Mouse (Mus musculus) embryonic facial prominence, embryonic 13.5 days (tissue): ENCODE measurements around the gene Creg2. TPM values are rescaled to one million over a fixed set of nuclear protein-coding genes. Genes with fewer than 3 reads are reported as not detected.

ENCODE experiments used
- ATAC-seq: fragments of 200-750 bp; cut with Nextera tagmentation; 2 replicates; pipeline ENCODE4 v1.8.0; 2017; ENCODE audit warnings: low read depth; ENCODE audit not compliant: insufficient number of reproducible peaks, insufficient read depth, low FRiP score, low TSS enrichment
- H3K27ac ChIP-seq: fragments of 300-500 bp; sonication (generic); 2 replicates; pipeline ENCODE4 v1.5.1; 2015; ENCODE audit warnings: moderate library complexity, mild to moderate bottlenecking, inconsistent platforms
- H3K27me3 ChIP-seq: fragments of 300-500 bp; sonication (generic); 2 replicates; pipeline ENCODE4 v1.6.1; 2015; ENCODE audit warnings: mild to moderate bottlenecking, inconsistent platforms
- H3K36me3 ChIP-seq: fragments of 300-500 bp; sonication (generic); 2 replicates; pipeline ENCODE4 v1.6.1; 2015; ENCODE audit warnings: mild to moderate bottlenecking, inconsistent platforms
- H3K4me1 ChIP-seq: fragments of 300-500 bp; sonication (generic); 2 replicates; pipeline ENCODE4 v1.6.1; 2015; ENCODE audit warnings: inconsistent platforms
- H3K4me2 ChIP-seq: fragments of 300-500 bp; sonication (generic); 2 replicates; pipeline ENCODE4 v1.6.1; 2015; ENCODE audit warnings: moderate library complexity, mild to moderate bottlenecking, inconsistent platforms
- H3K4me3 ChIP-seq: fragments of 300-500 bp; sonication (generic); 2 replicates; pipeline ENCODE4 v1.5.1; 2015; ENCODE audit warnings: mild to moderate bottlenecking, inconsistent platforms
- H3K9ac ChIP-seq: fragments of 300-500 bp; sonication (generic); 2 replicates; pipeline ENCODE4 v1.6.1; 2015; ENCODE audit warnings: mild to moderate bottlenecking, inconsistent platforms
- H3K9me3 ChIP-seq: fragments of 300-500 bp; sonication (generic); 2 replicates; pipeline ENCODE4 v1.6.1; 2016; ENCODE audit warnings: inconsistent platforms
- WGBS: fragments of 180-500 bp; shearing (Covaris S2); methylation state at CpG from one replicate; pipeline ENCODE4 v1.1.7; 2015; ENCODE audit warnings: mixed read lengths; 5-methylcytosine and 5-hydroxymethylcytosine counted together
- polyA plus RNA-seq: library from polyadenylated mRNA; unstranded; fragments of >200 nt; fragmentation: Nextera tagmentation; extraction: Ambion mirVana; gene quantifications from 2 replicates; pipeline ENCODE4 v1.2.1, GENCODE M21; 2015

The Creg2 gene
- polyA plus RNA-seq, result 0.21 and 0.22 TPM in 2 replicates

GRCm38 (mm10) chr1:39651241-39651548 is at the start of gene Creg2:
Gene Creg2, minus strand, starts transcription at chr1:39651474.
- ATAC-seq, result no peak
- H3K9ac ChIP-seq, result peak within 1 kb of the TSS; percentile 70
- H3K27me3 ChIP-seq, result peaks cover 55% of the 10 kb centered on the region

GRCm38 (mm10) chr1:39700599-39701273 is 49.5 kb upstream of the Creg2 start:
- Histone ChIP-seq H3K9ac (peak overlapping the region; percentile 6), H3K9me3 (no peaks in the 10 kb centered on the region), H3K4me1 (peaks cover 61% of the 10 kb centered on the region), H3K4me2 (peak overlapping the region; percentile 44), H3K36me3 (no peaks in the 10 kb centered on the region), H3K4me3 (no peak overlapping the region), H3K27ac (peak overlapping the region; percentile 80), H3K27me3 (no peaks in the 10 kb centered on the region)
- 11% methylated on average over 7 of the region's 7 CpGs for WGBS
- peak; percentile 61; the same call in 1 of the 2 replicates for ATAC-seq

More at GRCm38 (mm10) chr1:39651241-39651548, at the start of gene Creg2:
- 38% methylated on average over 9 of the region's 9 CpGs for WGBS
- Histone ChIP-seq H3K27ac (no peak within 1 kb of the TSS), H3K4me2 (peak within 1 kb of the TSS; percentile 100), H3K9me3 (no peaks in the 10 kb centered on the region), H3K36me3 (no peaks in the 10 kb centered on the region), H3K4me1 (peaks cover 17% of the 10 kb centered on the region), H3K4me3 (peak within 1 kb of the TSS; percentile 55)

- no peaks in the 10 kb centered on the region for H3K36me3 ChIP-seq
- WGBS, result 41% methylated on average over 6 of the region's 6 CpGs
- H3K4me3 ChIP-seq, result no peak overlapping the region
- H3K4me1 ChIP-seq, result peaks cover 71% of the 10 kb centered on the region
- H3K4me2 ChIP-seq, result no peak overlapping the region
- no peaks in the 10 kb centered on the region for H3K9me3 ChIP-seq
- H3K27ac ChIP-seq, result no peak overlapping the region
- H3K27me3 ChIP-seq, result no peaks in the 10 kb centered on the region
- no peak overlapping the region for H3K9ac ChIP-seq
- ATAC-seq, result no peak
Observed at GRCm38 (mm10) chr1:39698456-39698855, 47.2 kb upstream of the Creg2 start.

- H3K4me1 ChIP-seq, result peaks cover 43% of the 10 kb centered on the region
- 53% methylated on average over 4 of the region's 4 CpGs for whole genome bisulfite sequencing
- ATAC-seq, result no peak
Observed at GRCm38 (mm10) chr1:39695198-39695597, 43.9 kb upstream of the Creg2 start.

GRCm38 (mm10) chr1:39694756-39695155 is 43.5 kb upstream of the Creg2 start:
- peaks cover 39% of the 10 kb centered on the region for H3K4me1 ChIP-seq
- no peaks in the 10 kb centered on the region for H3K27me3 ChIP-seq
- no peak overlapping the region for H3K4me3 ChIP-seq

More at GRCm38 (mm10) chr1:39695198-39695597, 43.9 kb upstream of the Creg2 start:
- Histone ChIP-seq H3K27me3 (no peaks in the 10 kb centered on the region), H3K27ac (no peak overlapping the region), H3K4me2 (no peak overlapping the region), H3K9me3 (no peaks in the 10 kb centered on the region), H3K4me3 (no peak overlapping the region), H3K9ac (no peak overlapping the region), H3K36me3 (no peaks in the 10 kb centered on the region)

GRCm38 (mm10) chr1:39691974-39692373 is 40.7 kb upstream of the Creg2 start:
- Histone ChIP-seq H3K27ac (no peak overlapping the region), H3K27me3 (no peaks in the 10 kb centered on the region), H3K36me3 (no peaks in the 10 kb centered on the region), H3K9me3 (no peaks in the 10 kb centered on the region), H3K9ac (no peak overlapping the region), H3K4me3 (no peak overlapping the region), H3K4me1 (peaks cover 34% of the 10 kb centered on the region), H3K4me2 (no peak overlapping the region)
- no peak for ATAC-seq
- WGBS, result 63% methylated on average over 3 of the region's 3 CpGs

More at GRCm38 (mm10) chr1:39694756-39695155, 43.5 kb upstream of the Creg2 start:
- 56% methylated on average over 7 of the region's 7 CpGs for WGBS
- H3K9ac ChIP-seq, result no peak overlapping the region
- no peak overlapping the region for H3K27ac ChIP-seq
- no peak overlapping the region for H3K4me2 ChIP-seq
- no peaks in the 10 kb centered on the region for H3K36me3 ChIP-seq
- no peaks in the 10 kb centered on the region for H3K9me3 ChIP-seq
- ATAC-seq, result no peak

GRCm38 (mm10) chr1:39691061-39691460 is 39.8 kb upstream of the Creg2 start:
- ATAC-seq, result no peak
- Histone ChIP-seq H3K27me3 (no peaks in the 10 kb centered on the region), H3K27ac (no peak overlapping the region), H3K9ac (no peak overlapping the region), H3K36me3 (no peaks in the 10 kb centered on the region), H3K4me1 (peaks cover 32% of the 10 kb centered on the region), H3K4me2 (no peak overlapping the region), H3K4me3 (no peak overlapping the region), H3K9me3 (no peaks in the 10 kb centered on the region)
- WGBS, result 49% methylated on average over 4 of the region's 4 CpGs

GRCm38 (mm10) chr1:39688573-39688972 is 37.3 kb upstream of the Creg2 start:
- H3K27me3 ChIP-seq, result no peaks in the 10 kb centered on the region
- no peak for ATAC-seq
- 77% methylated on average over 6 of the region's 6 CpGs for WGBS
- H3K36me3 ChIP-seq, result no peaks in the 10 kb centered on the region
- no peak overlapping the region for H3K4me2 ChIP-seq
- H3K9me3 ChIP-seq, result no peaks in the 10 kb centered on the region
- H3K9ac ChIP-seq, result no peak overlapping the region
- H3K27ac ChIP-seq, result no peak overlapping the region
- H3K4me1 ChIP-seq, result peaks cover 16% of the 10 kb centered on the region
- no peak overlapping the region for H3K4me3 ChIP-seq

- H3K27me3 ChIP-seq, result no peaks in the 10 kb centered on the region
- no peaks in the 10 kb centered on the region for H3K36me3 ChIP-seq
- H3K9ac ChIP-seq, result no peak overlapping the region
- H3K27ac ChIP-seq, result no peak overlapping the region
- H3K4me2 ChIP-seq, result no peak overlapping the region
- 55% methylated on average over 9 of the region's 9 CpGs for WGBS
- H3K4me3 ChIP-seq, result no peak overlapping the region
- no peak for ATAC-seq
- H3K4me1 ChIP-seq, result peaks cover 16% of the 10 kb centered on the region
- H3K9me3 ChIP-seq, result no peaks in the 10 kb centered on the region
Observed at GRCm38 (mm10) chr1:39687279-39687678, 36.0 kb upstream of the Creg2 start.

- Histone ChIP-seq H3K4me2 (no peak overlapping the region), H3K9ac (no peak overlapping the region), H3K27me3 (no peaks in the 10 kb centered on the region)
Observed at GRCm38 (mm10) chr1:39685841-39686240, 34.6 kb upstream of the Creg2 start.

GRCm38 (mm10) chr1:39681638-39682037 is 30.4 kb upstream of the Creg2 start:
- H3K9me3 ChIP-seq, result no peaks in the 10 kb centered on the region
- no peak overlapping the region for H3K4me2 ChIP-seq
- H3K4me3 ChIP-seq, result no peak overlapping the region
- H3K9ac ChIP-seq, result no peak overlapping the region
- no peaks in the 10 kb centered on the region for H3K36me3 ChIP-seq
- ATAC-seq, result no peak
- no peak overlapping the region for H3K27ac ChIP-seq
- H3K27me3 ChIP-seq, result no peaks in the 10 kb centered on the region
- H3K4me1 ChIP-seq, result peaks cover 8% of the 10 kb centered on the region
- 92% methylated on average over 5 of the region's 5 CpGs for WGBS

More at GRCm38 (mm10) chr1:39685841-39686240, 34.6 kb upstream of the Creg2 start:
- Histone ChIP-seq H3K27ac (no peak overlapping the region), H3K4me1 (peaks cover 11% of the 10 kb centered on the region), H3K36me3 (no peaks in the 10 kb centered on the region), H3K9me3 (no peaks in the 10 kb centered on the region), H3K4me3 (no peak overlapping the region)
- no peak for ATAC-seq
- WGBS, result 7% methylated on average over 1 of the region's 1 CpGs

- Histone ChIP-seq H3K4me1 (no peaks in the 10 kb centered on the region), H3K27me3 (no peaks in the 10 kb centered on the region), H3K4me3 (no peak overlapping the region), H3K9me3 (no peaks in the 10 kb centered on the region), H3K27ac (no peak overlapping the region), H3K4me2 (no peak overlapping the region), H3K36me3 (no peaks in the 10 kb centered on the region), H3K9ac (no peak overlapping the region)
- ATAC-seq, result no peak
- 71% methylated on average over 6 of the region's 6 CpGs for WGBS
Observed at GRCm38 (mm10) chr1:39680546-39680945, 29.3 kb upstream of the Creg2 start.
